Mouse (Mus musculus) CD4-positive helper T cell, adult 2 months (primary cell): ENCODE results near the gene Rad51ap1.

Experiments used
- DNase-seq: peaks from one replicate; pipeline ENCODE4 v3.0.0-alpha.2; 2012; ENCODE audit warnings: low read depth, missing footprints, low spot score

Gene Rad51ap1

GRCm38 (mm10) chr6:126939487-126940171 lies at the start of gene Rad51ap1, which contains the start of gene D6Wsu163e:
Gene Rad51ap1 (minus strand): TSS chr6:126939587.
Gene D6Wsu163e (plus strand): TSS chr6:126939962.
- peak; percentile 97 for DNase-seq

DNA sequence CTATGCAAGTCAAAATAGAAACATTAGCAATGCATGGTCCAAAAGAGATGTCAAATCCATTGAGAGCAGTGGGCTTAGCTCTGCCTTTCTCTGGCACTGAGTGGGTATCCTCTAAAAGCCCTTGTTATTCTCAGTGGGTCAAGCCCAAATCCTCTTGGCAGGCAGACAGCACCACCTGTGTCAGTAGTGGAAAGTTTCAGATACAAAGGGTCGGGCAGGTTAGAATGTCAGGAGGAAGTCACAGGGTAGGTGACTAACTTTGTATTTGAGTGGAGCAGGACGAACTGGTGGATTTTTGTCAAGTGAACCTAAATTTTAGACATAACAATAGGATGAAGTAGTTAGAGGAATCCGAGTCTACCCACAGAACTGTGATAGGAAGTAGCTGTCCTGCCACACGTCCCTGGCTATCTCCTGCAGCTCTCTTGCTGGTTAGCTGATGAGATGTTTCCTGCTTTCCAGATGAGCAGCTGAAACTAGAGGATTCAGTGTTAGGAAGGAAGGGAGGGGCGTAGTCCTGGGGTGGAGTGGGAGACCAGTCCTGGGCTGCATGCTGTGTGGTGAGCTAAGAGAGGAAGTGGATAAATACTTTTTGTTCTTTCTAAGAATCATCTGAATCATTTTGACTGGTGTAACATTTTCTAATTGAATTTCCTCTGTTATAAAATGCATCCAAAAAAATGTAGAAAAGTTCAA lies 42.3 kb upstream of the Rad51ap1 start:
- DNase-seq, result no peak

GRCm38 (mm10) chr6:126966241-126967026 lies 27.0 kb upstream of the Rad51ap1 start:
- no peak for DNase-seq

DNA sequence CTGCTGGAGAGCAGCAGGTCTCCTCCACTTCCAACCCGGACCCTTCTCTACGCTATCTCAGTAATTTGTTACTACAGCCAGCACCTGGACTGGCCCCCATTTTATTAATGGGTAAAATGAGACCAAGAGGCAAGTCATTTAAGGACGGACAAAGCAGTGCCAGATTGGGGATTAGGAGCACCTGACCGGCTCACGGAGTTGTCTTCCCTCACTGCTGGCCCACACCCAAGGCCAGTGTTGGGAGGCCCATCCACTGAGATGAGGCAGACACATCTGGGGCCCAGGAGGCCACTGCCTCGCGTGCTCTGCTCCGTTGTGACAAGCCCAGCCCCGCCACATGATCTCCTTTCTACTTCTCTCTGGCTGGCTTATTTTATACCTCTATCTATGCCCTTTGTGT lies 24.0 kb upstream of the Rad51ap1 start:
- no peak for DNase-seq

DNA sequence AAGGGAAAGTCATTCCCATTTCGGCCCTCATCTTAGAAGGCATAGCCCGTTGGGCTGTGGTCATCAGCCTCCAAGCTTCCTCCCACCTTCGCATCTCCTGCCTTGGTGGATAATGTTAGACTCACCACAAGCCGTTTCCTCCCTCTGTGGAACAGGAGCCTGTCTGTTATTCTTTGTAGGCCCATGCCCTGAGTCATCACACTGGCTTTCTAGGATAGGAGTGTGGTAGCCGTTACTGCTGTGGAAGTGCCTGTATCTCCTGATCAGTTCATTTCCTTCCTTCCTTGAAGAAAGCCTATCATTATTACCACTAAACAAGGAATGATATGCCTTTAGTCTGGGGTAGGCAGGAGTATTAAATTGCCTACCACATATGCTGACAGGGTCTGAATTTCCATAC lies 23.3 kb upstream of the Rad51ap1 start:
- DNase-seq, result no peak

- DNase-seq, result no peak
Measured at GRCm38 (mm10) chr6:126961371-126962018, 22.1 kb upstream of the Rad51ap1 start.

DNA sequence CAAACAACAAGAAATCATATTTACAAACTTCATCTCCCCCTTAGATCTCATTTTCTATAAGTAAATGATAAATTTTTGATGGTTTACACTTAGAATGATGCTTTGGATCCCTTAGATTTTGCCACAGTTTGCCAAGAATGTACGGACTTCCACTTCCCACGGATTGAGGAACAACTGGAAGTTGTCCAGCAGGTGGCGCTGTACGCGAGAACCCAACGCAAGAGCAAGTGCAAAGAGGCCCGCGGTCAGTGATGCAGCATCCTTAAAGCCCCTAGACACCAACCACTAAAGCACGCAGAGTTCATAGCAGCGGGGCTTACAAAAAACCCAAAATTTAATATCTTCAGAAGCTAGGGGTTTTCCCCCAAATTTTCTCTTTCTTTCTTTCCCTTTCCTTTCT lies 16.3 kb upstream of the Rad51ap1 start:
- DNase-seq, result peak; percentile 68

GRCm38 (mm10) chr6:126948336-126948735 lies 8.9 kb upstream of the Rad51ap1 start:
- DNase-seq, result no peak

GRCm38 (mm10) chr6:126940451-126940850 lies 1.1 kb upstream of the Rad51ap1 start:
- peak; percentile 46 for DNase-seq

- no peak for DNase-seq
Measured at GRCm38 (mm10) chr6:126938853-126939486, 417 bp downstream of the Rad51ap1 start.

DNA sequence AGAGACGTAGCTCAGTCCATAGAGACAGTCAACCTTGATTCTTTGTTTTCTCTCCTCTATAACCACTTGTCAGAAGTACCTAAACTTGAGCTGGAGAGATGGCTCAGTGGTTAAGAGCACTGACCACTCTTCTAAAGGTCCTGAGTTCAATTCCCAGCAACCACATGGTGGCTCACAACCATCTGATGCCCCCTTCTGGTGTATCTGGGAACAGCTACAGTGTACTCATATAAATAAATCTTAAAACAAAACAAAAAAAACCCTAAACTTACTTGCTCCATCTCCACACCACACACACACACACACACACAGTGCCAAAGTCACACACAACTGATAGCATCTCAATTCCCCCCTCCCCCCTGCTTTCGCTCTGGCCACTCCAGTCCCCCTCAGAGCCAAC lies 1.3 kb downstream of the Rad51ap1 start:
- peak; percentile 13 for DNase-seq

DNA sequence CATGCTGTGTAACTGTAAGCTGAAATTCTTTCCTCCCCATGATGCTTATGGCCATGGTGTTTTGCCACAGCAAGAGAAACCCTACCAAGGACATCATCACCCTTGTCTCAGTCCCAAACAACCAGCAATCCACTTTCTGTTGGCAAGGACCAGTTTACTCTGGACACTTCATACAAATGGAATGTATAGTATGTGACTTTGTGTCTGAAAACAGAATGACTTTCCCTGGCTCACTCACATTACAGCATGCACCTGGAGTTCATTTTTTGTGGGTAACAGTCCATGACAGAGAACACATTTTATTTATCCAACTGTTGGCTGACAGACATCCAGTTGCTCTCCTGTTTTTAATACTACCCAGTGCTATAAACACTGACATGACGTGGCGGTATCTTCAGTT lies 6.5 kb downstream of the Rad51ap1 start:
- no peak for DNase-seq

DNA sequence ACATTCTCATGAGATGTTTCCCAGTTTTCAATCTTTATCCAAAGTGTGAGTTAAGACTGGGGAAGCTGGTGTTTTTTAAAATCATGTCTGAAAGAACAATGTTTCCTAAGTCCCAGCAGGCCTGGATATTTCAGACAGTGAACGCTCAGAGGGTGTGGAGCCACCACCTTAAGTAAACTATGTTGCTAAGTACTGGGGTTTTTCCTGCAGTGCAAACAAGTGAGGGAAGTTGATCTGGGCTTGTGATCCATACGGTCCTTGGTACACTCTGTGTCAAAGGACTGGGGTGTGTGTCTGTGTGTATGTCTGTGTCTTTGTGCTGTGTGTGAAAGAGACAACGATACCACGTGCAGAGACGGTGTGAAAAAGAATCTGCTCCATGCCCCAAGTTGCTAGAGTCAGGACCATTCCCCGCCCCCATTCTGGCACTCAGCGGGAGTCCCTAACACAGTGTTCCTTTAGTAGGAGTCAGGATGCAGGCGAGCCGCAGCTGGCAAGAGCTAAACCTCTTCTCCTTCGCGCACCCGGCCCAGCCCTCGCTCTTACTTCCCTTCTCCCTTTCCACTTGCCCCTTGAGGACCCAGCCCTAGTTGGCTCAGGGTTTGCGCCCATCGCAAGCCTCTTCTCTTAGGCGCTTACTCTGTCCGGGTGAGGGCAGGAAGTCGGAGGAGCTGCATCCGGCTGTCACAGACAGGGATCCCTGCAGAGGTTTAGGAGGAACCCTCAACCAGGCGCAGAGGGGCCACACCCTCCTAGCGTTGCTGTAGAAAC lies 18.1 kb downstream of the Rad51ap1 start, which contains the start of gene Dyrk4:
Gene Dyrk4, minus strand, starts transcription at position 729 of the 771 bp plus-strand sequence.
- no peak for DNase-seq

GRCm38 (mm10) chr6:126914928-126915327 lies 24.5 kb downstream of the Rad51ap1 start:
- DNase-seq, result no peak

- DNase-seq, result peak; percentile 7
Measured at GRCm38 (mm10) chr6:126910727-126911126, 28.7 kb downstream of the Rad51ap1 start.

DNA sequence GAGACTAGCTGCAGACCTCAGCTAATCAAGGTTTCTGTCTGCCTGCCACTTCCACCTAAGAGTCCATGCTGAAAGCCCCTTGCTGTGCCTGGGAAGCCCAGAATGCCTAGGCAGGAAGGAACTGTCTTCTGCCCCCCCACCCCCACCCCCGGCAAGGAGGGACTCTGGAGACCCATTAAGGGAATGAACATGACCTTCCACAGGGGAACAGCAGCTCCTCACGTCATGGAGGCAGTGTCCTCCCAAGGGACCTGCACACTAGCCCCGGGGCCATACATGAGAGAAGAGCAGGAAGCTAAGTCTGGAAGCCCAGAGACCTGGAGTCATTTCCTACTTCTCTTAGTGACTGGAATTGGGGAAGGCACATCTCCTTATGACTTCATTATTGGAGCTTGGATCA lies 31.5 kb downstream of the Rad51ap1 start:
- DNase-seq, result no peak

DNA sequence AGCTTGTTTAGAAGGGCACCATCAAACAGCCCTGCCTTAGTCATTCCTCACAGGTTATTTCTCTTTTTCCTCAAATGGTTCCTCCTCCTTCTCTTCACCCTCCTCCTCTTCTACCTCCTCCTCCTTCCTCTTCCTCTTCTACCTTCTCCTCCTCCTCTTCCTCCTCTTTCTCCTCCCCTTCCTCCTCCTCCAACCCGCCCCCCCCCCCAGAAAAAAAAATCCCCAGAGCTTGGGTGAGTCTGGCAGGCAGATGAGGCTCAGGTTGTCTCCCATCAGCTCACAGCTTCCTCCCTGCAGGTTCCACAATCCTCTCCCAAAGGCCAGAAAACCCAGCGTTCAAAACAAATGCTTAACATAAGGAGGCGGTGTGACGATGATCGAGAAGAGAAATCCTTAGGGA lies 32.0 kb downstream of the Rad51ap1 start:
- no peak for DNase-seq

DNA sequence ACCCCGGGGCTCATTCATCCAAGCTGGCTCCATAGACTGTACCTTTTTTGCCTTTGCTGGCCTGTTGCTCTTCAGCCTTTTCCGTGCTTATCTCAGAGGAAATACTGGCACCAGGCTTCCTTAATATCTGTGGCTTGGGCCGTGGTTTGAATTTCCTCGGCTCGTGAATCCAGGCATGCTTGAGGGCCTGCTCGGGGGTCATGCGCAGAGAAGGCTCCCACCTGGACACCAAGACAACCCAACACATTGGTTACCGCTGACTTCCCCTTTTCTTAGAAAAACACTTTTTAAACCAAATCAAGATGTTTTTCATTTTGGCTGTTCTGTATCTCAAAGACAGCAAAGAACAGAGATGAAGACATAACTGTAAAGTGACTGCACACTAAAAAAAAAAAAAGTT lies 62.3 kb downstream of the Rad51ap1 start:
- no peak for DNase-seq
